Mouse (Mus musculus): ENCODE measurements around the gene Nkiras1.
"Not testable (repeated sequence)": the region's sequence is repeated elsewhere in the genome, so short reads cannot be mapped to it uniquely, and the experiment has no call there.

Nkiras1 gene

GRCm38 (mm10) chr14:18270529-18271441 lies at the start of gene Nkiras1, which contains the start of gene Rpl15:
TSS of gene Nkiras1 (plus strand) at chr14:18271136.
TSS of gene Rpl15 (minus strand) at chr14:18271391.
- DNase-seq (ENCODE audit: low spot score), result peak; percentile 100

GRCm38 (mm10) chr14:18221977-18222376 lies 49.0 kb upstream of the Nkiras1 start:
- DNase-seq (ENCODE audit: low spot score), result no peak

- DNase-seq (ENCODE audit: low spot score), result not testable (repeated sequence)
Observed at GRCm38 (mm10) chr14:18225431-18225830, 45.5 kb upstream of the Nkiras1 start.

- DNase-seq (ENCODE audit: low spot score), result not testable (repeated sequence)
Observed at GRCm38 (mm10) chr14:18226181-18226580, 44.8 kb upstream of the Nkiras1 start.

- DNase-seq (ENCODE audit: low spot score), result not testable (repeated sequence)
Observed at GRCm38 (mm10) chr14:18229751-18230150, 41.2 kb upstream of the Nkiras1 start.

GRCm38 (mm10) chr14:18231866-18232265 lies 39.1 kb upstream of the Nkiras1 start:
- not testable (repeated sequence) for DNase-seq (ENCODE audit: low spot score)

GRCm38 (mm10) chr14:18233076-18233475 lies 37.9 kb upstream of the Nkiras1 start:
- DNase-seq (ENCODE audit: low spot score), result no peak

GRCm38 (mm10) chr14:18233981-18234960 lies 36.7 kb upstream of the Nkiras1 start:
- no peak for DNase-seq (ENCODE audit: low spot score)

- not testable (repeated sequence) for DNase-seq (ENCODE audit: low spot score)
Observed at GRCm38 (mm10) chr14:18236496-18237235, 34.3 kb upstream of the Nkiras1 start.

GRCm38 (mm10) chr14:18237381-18237780 lies 33.6 kb upstream of the Nkiras1 start:
- DNase-seq (ENCODE audit: low spot score), result no peak

- DNase-seq (ENCODE audit: low spot score), result peak; percentile 97
Observed at GRCm38 (mm10) chr14:18238131-18238749, 32.7 kb upstream of the Nkiras1 start.

- DNase-seq (ENCODE audit: low spot score), result peak; percentile 100
Observed at GRCm38 (mm10) chr14:18238750-18239731, 31.9 kb upstream of the Nkiras1 start, which contains the start of gene Nr1d2. TSS of gene Nr1d2 (minus strand) at chr14:18239127.

GRCm38 (mm10) chr14:18240132-18240531 lies 30.8 kb upstream of the Nkiras1 start:
- DNase-seq (ENCODE audit: low spot score), result no peak

- DNase-seq (ENCODE audit: low spot score), result no peak
Observed at GRCm38 (mm10) chr14:18241786-18242185, 29.1 kb upstream of the Nkiras1 start.

GRCm38 (mm10) chr14:18242638-18243130 lies 28.3 kb upstream of the Nkiras1 start:
- DNase-seq (ENCODE audit: low spot score), result no peak

GRCm38 (mm10) chr14:18261203-18261602 lies 9.7 kb upstream of the Nkiras1 start:
- DNase-seq (ENCODE audit: low spot score), result no peak

- DNase-seq (ENCODE audit: low spot score), result no peak
Observed at GRCm38 (mm10) chr14:18263427-18263826, 7.5 kb upstream of the Nkiras1 start.

- DNase-seq (ENCODE audit: low spot score), result not testable (repeated sequence)
Observed at GRCm38 (mm10) chr14:18269947-18270528, 898 bp upstream of the Nkiras1 start.

- no peak for DNase-seq (ENCODE audit: low spot score)
Observed at GRCm38 (mm10) chr14:18271666-18272065, 730 bp downstream of the Nkiras1 start.

All from lung, postnatal 25 days (tissue).